Mouse (Mus musculus): ENCODE measurements around the gene Epb41l1. TPM values are rescaled to one million over a fixed set of nuclear protein-coding genes. Genes with fewer than 3 reads are reported as not detected.

Gene Epb41l1
- polyA plus RNA-seq, 1 experiment, result 4.0 TPM

GRCm38 (mm10) chr2:156494875-156495274 is 74.2 kb downstream of the Epb41l1 start:
- H3K27me3 ChIP-seq (ENCODE audit: control insufficient read depth, insufficient read depth, low read length), result no peaks in the 10 kb centered on the region
- no peak overlapping the region for H3K27ac ChIP-seq (ENCODE audit: control insufficient read depth, insufficient read depth, low read depth, low read length)
- H3K36me3 ChIP-seq (ENCODE audit: control insufficient read depth, insufficient read depth, low read length), result no peaks in the 10 kb centered on the region
- TF ChIP-seq CTCF (IDR thresholded peaks at IDR 0.05; ENCODE audit: control insufficient read depth, insufficient read depth, insufficient replicate concordance, low read depth, low read length) (no peak), POLR2A (IDR thresholded peaks at IDR 0.05; ENCODE audit: control insufficient read depth, low read depth, low read length) (no peak)
- no peaks in the 10 kb centered on the region for H3K4me1 ChIP-seq (ENCODE audit: control insufficient read depth, insufficient read depth, low read length)
- H3K4me3 ChIP-seq (ENCODE audit: control insufficient read depth, low read depth, low read length), result no peak overlapping the region

GRCm38 (mm10) chr2:156496816-156497566 is 76.3 kb downstream of the Epb41l1 start:
- Histone ChIP-seq H3K36me3 (ENCODE audit: control insufficient read depth, insufficient read depth, low read length) (no peaks in the 10 kb centered on the region), H3K4me3 (ENCODE audit: control insufficient read depth, low read depth, low read length) (no peak overlapping the region), H3K27me3 (ENCODE audit: control insufficient read depth, insufficient read depth, low read length) (no peaks in the 10 kb centered on the region), H3K4me1 (ENCODE audit: control insufficient read depth, insufficient read depth, low read length) (no peaks in the 10 kb centered on the region), H3K27ac (ENCODE audit: control insufficient read depth, insufficient read depth, low read depth, low read length) (no peak overlapping the region)
- TF ChIP-seq CTCF (IDR thresholded peaks at IDR 0.05; ENCODE audit: control insufficient read depth, insufficient read depth, insufficient replicate concordance, low read depth, low read length) (no peak), POLR2A (IDR thresholded peaks at IDR 0.05; ENCODE audit: control insufficient read depth, low read depth, low read length) (no peak)

GRCm38 (mm10) chr2:156497915-156498314 is 77.2 kb downstream of the Epb41l1 start:
- TF ChIP-seq CTCF (IDR thresholded peaks at IDR 0.05; ENCODE audit: control insufficient read depth, insufficient read depth, insufficient replicate concordance, low read depth, low read length) (peak; percentile 65; the same call in 1 of the 2 replicates), POLR2A (IDR thresholded peaks at IDR 0.05; ENCODE audit: control insufficient read depth, low read depth, low read length) (no peak)
- H3K4me1 ChIP-seq (ENCODE audit: control insufficient read depth, insufficient read depth, low read length), result no peaks in the 10 kb centered on the region
- no peak overlapping the region for H3K4me3 ChIP-seq (ENCODE audit: control insufficient read depth, low read depth, low read length)
- H3K36me3 ChIP-seq (ENCODE audit: control insufficient read depth, insufficient read depth, low read length), result no peaks in the 10 kb centered on the region
- no peaks in the 10 kb centered on the region for H3K27me3 ChIP-seq (ENCODE audit: control insufficient read depth, insufficient read depth, low read length)
- no peak overlapping the region for H3K27ac ChIP-seq (ENCODE audit: control insufficient read depth, insufficient read depth, low read depth, low read length)

- no peak overlapping the region for H3K4me3 ChIP-seq (ENCODE audit: control insufficient read depth, low read depth, low read length)
- H3K36me3 ChIP-seq (ENCODE audit: control insufficient read depth, insufficient read depth, low read length), result no peaks in the 10 kb centered on the region
- no peaks in the 10 kb centered on the region for H3K4me1 ChIP-seq (ENCODE audit: control insufficient read depth, insufficient read depth, low read length)
- TF ChIP-seq POLR2A (IDR thresholded peaks at IDR 0.05; ENCODE audit: control insufficient read depth, low read depth, low read length) (no peak), CTCF (IDR thresholded peaks at IDR 0.05; ENCODE audit: control insufficient read depth, insufficient read depth, insufficient replicate concordance, low read depth, low read length) (no peak)
- H3K27ac ChIP-seq (ENCODE audit: control insufficient read depth, insufficient read depth, low read depth, low read length), result no peak overlapping the region
- no peaks in the 10 kb centered on the region for H3K27me3 ChIP-seq (ENCODE audit: control insufficient read depth, insufficient read depth, low read length)
Observed at GRCm38 (mm10) chr2:156501025-156501424, 80.3 kb downstream of the Epb41l1 start.

GRCm38 (mm10) chr2:156505533-156505932 is 84.8 kb downstream of the Epb41l1 start:
- Histone ChIP-seq H3K36me3 (ENCODE audit: control insufficient read depth, insufficient read depth, low read length) (no peaks in the 10 kb centered on the region), H3K4me1 (ENCODE audit: control insufficient read depth, insufficient read depth, low read length) (no peaks in the 10 kb centered on the region), H3K4me3 (ENCODE audit: control insufficient read depth, low read depth, low read length) (no peak overlapping the region), H3K27me3 (ENCODE audit: control insufficient read depth, insufficient read depth, low read length) (no peaks in the 10 kb centered on the region), H3K27ac (ENCODE audit: control insufficient read depth, insufficient read depth, low read depth, low read length) (no peak overlapping the region)
- TF ChIP-seq CTCF (IDR thresholded peaks at IDR 0.05; ENCODE audit: control insufficient read depth, insufficient read depth, insufficient replicate concordance, low read depth, low read length), result no peak
- TF ChIP-seq POLR2A (IDR thresholded peaks at IDR 0.05; ENCODE audit: control insufficient read depth, low read depth, low read length), result no peak

- no peaks in the 10 kb centered on the region for H3K36me3 ChIP-seq (ENCODE audit: control insufficient read depth, insufficient read depth, low read length)
- H3K4me3 ChIP-seq (ENCODE audit: control insufficient read depth, low read depth, low read length), result no peak overlapping the region
- H3K4me1 ChIP-seq (ENCODE audit: control insufficient read depth, insufficient read depth, low read length), result no peaks in the 10 kb centered on the region
- no peaks in the 10 kb centered on the region for H3K27me3 ChIP-seq (ENCODE audit: control insufficient read depth, insufficient read depth, low read length)
- H3K27ac ChIP-seq (ENCODE audit: control insufficient read depth, insufficient read depth, low read depth, low read length), result no peak overlapping the region
- TF ChIP-seq POLR2A (IDR thresholded peaks at IDR 0.05; ENCODE audit: control insufficient read depth, low read depth, low read length), result no peak
- no peak for TF ChIP-seq CTCF (IDR thresholded peaks at IDR 0.05; ENCODE audit: control insufficient read depth, insufficient read depth, insufficient replicate concordance, low read depth, low read length)
Observed at GRCm38 (mm10) chr2:156512028-156512427, 91.3 kb downstream of the Epb41l1 start.

- TF ChIP-seq CTCF (IDR thresholded peaks at IDR 0.05; ENCODE audit: control insufficient read depth, insufficient read depth, insufficient replicate concordance, low read depth, low read length) (no peak), POLR2A (IDR thresholded peaks at IDR 0.05; ENCODE audit: control insufficient read depth, low read depth, low read length) (no peak)
- Histone ChIP-seq H3K27ac (ENCODE audit: control insufficient read depth, insufficient read depth, low read depth, low read length) (no peak overlapping the region), H3K27me3 (ENCODE audit: control insufficient read depth, insufficient read depth, low read length) (no peaks in the 10 kb centered on the region), H3K36me3 (ENCODE audit: control insufficient read depth, insufficient read depth, low read length) (no peaks in the 10 kb centered on the region), H3K4me3 (ENCODE audit: control insufficient read depth, low read depth, low read length) (no peak overlapping the region), H3K4me1 (ENCODE audit: control insufficient read depth, insufficient read depth, low read length) (no peaks in the 10 kb centered on the region)
Observed at GRCm38 (mm10) chr2:156512561-156512960, 91.9 kb downstream of the Epb41l1 start.
